Mouse (Mus musculus) testis, adult 2 months (tissue): ENCODE results near the gene Pcgf2.

Experiments
- CTCF ChIP-seq: fragments of 200-500 bp; IDR thresholded peaks from 2 replicates; pipeline ENCODE4 v1.5.1; 2012; ENCODE audit warnings: low read depth, mild to moderate bottlenecking, inconsistent platforms, low read length, moderate library complexity; ENCODE audit not compliant: control insufficient read depth, insufficient read depth, insufficient replicate concordance
- POLR2A ChIP-seq: fragments of 200-500 bp; IDR thresholded peaks from 2 replicates; pipeline ENCODE4 v1.6.1; 2012; ENCODE audit warnings: low read depth, mild to moderate bottlenecking, inconsistent platforms, low read length, moderate library complexity; ENCODE audit not compliant: control insufficient read depth

GRCm38 (mm10) chr11:97676050-97676754 lies 24.1 kb downstream of the Pcgf2 start:
- TF ChIP-seq CTCF, result no peak
- TF ChIP-seq POLR2A, result no peak
